Mouse (Mus musculus): ENCODE measurements around the gene Clp1. TPM values are rescaled to one million over a fixed set of nuclear protein-coding genes. Genes with fewer than 3 reads are reported as not detected.

Clp1 gene
- total RNA-seq, 1 experiment from 2014 or later = 50.2 TPM

- ATAC-seq (ENCODE audit: extremely low read depth, insufficient number of reproducible peaks, low FRiP score, poor library complexity, severe bottlenecking) = no peak
Observed at GRCm38 (mm10) chr2:84716423-84717355, 10.5 kb downstream of the Clp1 start.

- ATAC-seq (ENCODE audit: extremely low read depth, insufficient number of reproducible peaks, low FRiP score, poor library complexity, severe bottlenecking) = peak; percentile 89
Observed at GRCm38 (mm10) chr2:84715562-84716361, 11.4 kb downstream of the Clp1 start.

- peak; percentile 79 for ATAC-seq (ENCODE audit: extremely low read depth, insufficient number of reproducible peaks, low FRiP score, poor library complexity, severe bottlenecking)
Observed at GRCm38 (mm10) chr2:84714811-84715561, 12.2 kb downstream of the Clp1 start, which contains the start of gene Zdhhc5. TSS of gene Zdhhc5 (minus strand) at chr2:84715180.

DNA sequence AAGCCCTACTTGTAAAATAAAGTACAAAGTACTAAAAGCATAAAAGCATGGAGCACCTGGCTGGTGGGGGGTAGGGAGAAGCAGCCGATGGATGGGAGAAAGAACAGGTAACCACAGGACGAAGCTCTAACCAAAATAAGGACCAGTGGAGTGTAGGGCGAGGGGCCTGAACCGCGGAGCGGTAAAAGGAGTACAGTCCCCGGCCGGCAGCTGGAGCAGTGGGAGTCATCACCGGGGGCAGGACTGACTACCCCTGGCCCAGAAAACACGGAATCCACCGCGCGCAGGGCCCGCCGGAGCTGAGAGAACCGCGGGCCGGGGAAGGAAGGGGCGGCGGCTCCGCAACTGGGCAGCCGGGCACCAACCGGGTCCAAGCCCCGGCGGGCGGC, 12.7 kb downstream of the Clp1 start:
- ATAC-seq (ENCODE audit: extremely low read depth, insufficient number of reproducible peaks, low FRiP score, poor library complexity, severe bottlenecking) = no peak

DNA sequence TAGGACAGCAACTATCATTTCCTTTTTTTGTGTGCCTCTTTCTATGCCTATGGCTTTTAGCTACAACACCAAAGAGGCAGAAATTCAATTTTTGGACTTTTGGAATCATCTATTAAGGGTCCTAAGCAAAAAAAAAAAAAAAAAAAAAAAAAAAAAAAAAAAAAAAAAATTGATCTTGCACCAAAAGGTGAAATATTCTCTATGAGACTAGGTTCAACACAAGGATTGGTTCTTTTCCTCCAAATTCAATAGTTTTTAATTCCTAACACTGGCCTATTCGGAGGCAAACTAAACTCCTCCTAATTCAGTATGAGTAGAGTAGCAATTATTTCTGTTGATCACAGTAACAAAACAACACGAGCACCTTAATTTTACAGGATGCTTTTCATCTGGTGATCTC, 15.3 kb downstream of the Clp1 start:
- ATAC-seq (ENCODE audit: extremely low read depth, insufficient number of reproducible peaks, low FRiP score, poor library complexity, severe bottlenecking) = no peak

GRCm38 (mm10) chr2:84707523-84707922, 19.6 kb downstream of the Clp1 start:
- ATAC-seq (ENCODE audit: extremely low read depth, insufficient number of reproducible peaks, low FRiP score, poor library complexity, severe bottlenecking) = no peak

GRCm38 (mm10) chr2:84705295-84705694, 21.9 kb downstream of the Clp1 start:
- no peak for ATAC-seq (ENCODE audit: extremely low read depth, insufficient number of reproducible peaks, low FRiP score, poor library complexity, severe bottlenecking)

DNA sequence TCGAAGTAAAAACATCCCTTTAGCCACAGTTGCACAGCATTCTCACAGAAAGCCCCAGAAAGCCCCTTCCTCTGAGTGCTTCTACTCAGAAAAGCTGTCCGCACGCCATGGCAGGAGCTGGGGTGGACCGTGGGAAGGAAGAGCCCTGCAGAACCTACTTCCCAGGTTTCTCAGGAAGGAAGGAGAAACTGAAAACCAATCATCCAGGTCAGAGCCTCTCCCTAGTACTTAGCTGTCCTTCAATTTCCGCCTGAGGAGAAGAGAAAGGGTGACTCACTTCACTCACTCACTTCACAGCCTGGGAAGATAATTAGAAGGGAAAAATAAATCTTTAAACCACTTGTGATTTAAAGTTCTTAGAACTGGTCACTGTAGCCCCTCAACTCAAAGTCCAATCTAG, 22.8 kb downstream of the Clp1 start:
- no peak for ATAC-seq (ENCODE audit: extremely low read depth, insufficient number of reproducible peaks, low FRiP score, poor library complexity, severe bottlenecking)

GRCm38 (mm10) chr2:84703497-84703896, 23.7 kb downstream of the Clp1 start:
- no peak for ATAC-seq (ENCODE audit: extremely low read depth, insufficient number of reproducible peaks, low FRiP score, poor library complexity, severe bottlenecking)

GRCm38 (mm10) chr2:84695007-84695695, 32.0 kb downstream of the Clp1 start:
- no peak for ATAC-seq (ENCODE audit: extremely low read depth, insufficient number of reproducible peaks, low FRiP score, poor library complexity, severe bottlenecking)

DNA sequence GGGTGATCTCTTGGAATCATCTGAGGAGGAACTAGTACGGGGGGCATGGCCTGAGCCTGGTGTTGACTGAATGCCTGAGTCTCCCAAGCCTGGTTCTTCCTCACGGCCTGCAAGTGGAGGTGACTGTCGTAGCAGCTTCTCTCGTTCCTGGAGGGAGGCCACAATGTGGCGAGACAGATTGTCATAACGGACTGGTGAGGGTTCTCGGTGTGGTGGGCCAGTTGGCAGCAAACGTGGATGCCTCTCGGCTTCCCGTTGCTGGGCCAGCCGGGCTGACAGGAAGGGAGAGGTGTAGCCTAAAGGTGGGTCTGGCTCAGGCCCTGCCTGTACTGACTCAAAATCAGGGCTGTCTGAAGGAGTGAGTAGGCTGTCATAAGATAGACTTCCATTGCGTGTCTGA, 37.1 kb downstream of the Clp1 start:
- ATAC-seq (ENCODE audit: extremely low read depth, insufficient number of reproducible peaks, low FRiP score, poor library complexity, severe bottlenecking) = no peak

GRCm38 (mm10) chr2:84688080-84688844, 38.9 kb downstream of the Clp1 start:
- no peak for ATAC-seq (ENCODE audit: extremely low read depth, insufficient number of reproducible peaks, low FRiP score, poor library complexity, severe bottlenecking)

DNA sequence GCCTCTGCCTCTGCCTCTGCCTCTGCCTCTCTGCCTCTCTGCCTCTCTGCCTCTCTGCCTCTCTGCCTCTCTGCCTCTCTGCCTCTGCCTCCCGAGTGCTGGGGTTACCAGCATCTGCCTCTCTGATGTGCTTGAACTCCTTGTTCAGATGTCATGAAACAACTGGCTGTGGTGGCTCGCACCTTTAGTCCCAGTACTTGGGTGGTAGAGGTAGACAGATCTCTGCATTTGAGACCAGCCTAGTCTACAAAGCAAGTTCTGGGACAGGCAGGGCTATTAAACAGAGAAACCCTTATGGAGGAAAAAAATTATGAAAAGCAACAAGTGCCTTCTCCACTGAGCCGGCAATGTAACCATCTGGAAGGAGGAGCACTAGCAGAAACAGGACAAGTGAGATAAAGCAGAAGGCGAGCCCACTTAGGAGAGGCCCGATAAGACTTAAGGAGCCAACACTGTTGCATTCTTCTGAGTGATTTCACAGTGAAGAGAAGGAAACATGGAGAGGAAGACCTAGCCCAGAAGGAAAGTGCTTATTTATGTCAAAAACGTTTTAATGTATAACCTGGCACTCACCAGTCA, 44.5 kb downstream of the Clp1 start:
- ATAC-seq (ENCODE audit: extremely low read depth, insufficient number of reproducible peaks, low FRiP score, poor library complexity, severe bottlenecking) = no peak

DNA sequence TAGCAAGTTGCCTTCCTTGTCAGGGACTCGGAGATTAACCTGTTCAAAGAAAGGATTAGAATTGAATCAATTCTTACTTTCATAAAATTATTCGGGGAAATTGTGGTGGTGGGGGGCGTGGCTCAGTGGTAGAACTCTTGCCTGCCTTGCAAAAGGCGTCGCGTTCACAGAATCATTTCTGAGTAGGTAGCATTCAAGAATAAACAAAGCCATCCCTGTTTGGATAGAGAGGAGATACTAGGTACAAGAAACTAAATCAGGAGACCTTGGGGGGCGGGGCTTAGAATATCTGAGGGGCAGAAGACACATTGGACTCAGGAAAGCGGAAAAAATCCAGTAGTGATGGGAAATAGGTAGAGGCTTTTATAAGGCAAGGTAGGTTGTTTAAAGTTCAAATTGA, 48.1 kb downstream of the Clp1 start, which contains the start of gene Tmx2:
Gene Tmx2, minus strand, starts transcription at position 125 of the 400 bp plus-strand sequence.
- ATAC-seq (ENCODE audit: extremely low read depth, insufficient number of reproducible peaks, low FRiP score, poor library complexity, severe bottlenecking) = no peak

DNA sequence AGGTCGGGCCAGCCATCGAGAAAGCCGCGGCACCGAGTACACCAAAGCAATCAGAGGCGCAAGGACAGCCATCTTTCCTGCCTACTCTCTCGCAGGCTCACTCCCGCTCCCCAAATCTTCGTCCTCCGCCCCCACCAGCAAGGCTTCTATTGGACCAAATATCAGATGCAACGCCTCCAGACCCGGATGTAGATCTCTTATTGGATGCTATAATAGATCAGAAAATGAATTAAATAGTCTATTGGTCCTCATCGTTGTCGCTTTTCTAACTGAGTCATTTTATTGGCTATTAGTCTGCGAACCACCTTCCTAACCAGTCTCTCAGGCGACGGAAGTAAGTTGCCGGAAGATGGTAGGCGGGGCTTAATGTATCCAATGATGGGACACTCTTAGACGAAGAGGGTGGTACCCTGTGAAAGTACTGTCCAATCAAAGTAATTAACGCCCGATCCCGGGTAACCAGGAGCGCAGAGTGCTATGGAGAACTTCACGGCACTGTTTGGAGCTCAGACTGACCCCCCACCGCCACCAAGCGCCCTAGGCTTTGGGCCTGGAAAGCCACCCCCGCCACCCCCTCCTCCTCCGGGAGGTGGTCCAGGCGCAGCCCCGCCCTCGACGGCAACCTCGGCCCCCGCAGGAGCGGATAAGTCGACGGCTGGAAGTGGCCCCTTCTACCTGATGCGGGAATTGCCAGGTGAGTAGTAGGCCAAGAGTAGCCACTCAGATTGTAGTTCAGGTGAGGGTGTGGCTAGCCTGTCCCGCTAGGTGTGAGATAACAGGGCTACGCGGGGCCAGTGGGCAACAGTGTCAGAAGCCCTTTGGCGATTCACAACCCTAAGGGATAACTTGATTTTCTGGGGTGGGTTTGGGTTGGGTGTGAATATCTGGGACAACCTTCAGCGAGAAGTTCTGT, 48.9 kb downstream of the Clp1 start, which contains the start of the genes Gm28635 and Med19:
Gene Gm28635, minus strand, starts transcription at position 74 of the 913 bp plus-strand sequence.
Gene Med19, plus strand, starts transcription at position 435 of the 913 bp plus-strand sequence.
- ATAC-seq (ENCODE audit: extremely low read depth, insufficient number of reproducible peaks, low FRiP score, poor library complexity, severe bottlenecking) = peak; percentile 97

DNA sequence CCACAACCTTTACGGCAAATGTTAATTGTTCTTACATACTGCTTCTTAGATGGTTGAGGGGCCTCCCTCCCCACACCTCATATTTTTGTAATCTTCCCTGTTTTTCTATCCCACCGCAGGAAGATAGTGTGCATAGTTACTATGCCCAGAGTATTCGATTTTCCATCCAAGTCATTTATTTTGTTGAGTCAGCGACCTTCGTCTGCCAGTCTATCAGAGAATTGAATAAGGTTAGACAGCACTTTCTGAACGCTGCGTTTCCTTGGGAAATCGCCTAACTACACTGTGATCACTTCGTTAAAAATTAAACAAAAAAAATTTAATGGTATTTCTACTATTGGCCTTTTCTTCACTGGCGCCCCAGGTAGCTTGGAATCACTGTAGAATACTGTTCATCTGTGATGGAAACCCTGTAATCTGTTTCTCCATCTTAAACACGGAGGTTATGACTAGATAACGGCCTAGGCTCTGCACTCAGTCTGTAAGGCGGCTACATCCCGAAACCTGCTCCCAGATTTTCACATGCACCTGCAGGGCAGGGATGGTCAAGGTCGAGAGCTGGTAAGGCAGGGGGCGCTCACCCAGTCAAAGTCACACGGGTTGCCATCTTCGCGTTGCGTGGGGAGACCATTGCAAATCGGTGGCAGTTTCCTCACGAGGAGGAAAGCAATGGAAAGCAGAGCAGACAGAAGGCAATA, 49.7 kb downstream of the Clp1 start:
- ATAC-seq (ENCODE audit: extremely low read depth, insufficient number of reproducible peaks, low FRiP score, poor library complexity, severe bottlenecking) = no peak
